Mouse (Mus musculus): ENCODE measurements around the gene Itih4. TPM values are rescaled to one million over a fixed set of nuclear protein-coding genes. Genes with fewer than 3 reads are reported as not detected.

The Itih4 gene
- polyA plus RNA-seq, 1 experiment: 0.04 TPM

DNA sequence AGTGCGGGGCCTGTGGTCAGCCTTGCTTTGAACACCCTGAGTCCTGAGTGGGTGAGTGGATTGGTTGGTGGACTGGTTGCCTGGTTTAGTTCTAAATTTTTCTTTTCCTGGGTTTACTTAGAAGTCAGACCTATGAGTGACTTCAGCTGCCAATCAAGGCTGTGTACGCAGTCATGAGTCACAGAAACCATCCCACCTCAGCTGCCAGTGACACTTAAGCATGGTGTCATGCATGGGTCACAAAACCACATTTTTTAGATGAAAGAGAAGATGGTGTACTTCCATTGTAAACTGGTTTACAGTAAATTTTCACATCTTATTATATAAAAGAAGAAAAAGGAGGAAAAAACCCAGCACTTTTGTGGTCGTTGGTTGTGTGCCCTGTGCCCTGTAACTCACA, 8.4 kb upstream of the Itih4 start:
- Histone ChIP-seq H3K9me3 (no peaks in the 10 kb centered on the region), H3K36me3 (replicated peaks; ENCODE audit: low read length) (peaks cover 42% of the 10 kb centered on the region), H3K4me1 (peaks cover 84% of the 10 kb centered on the region), H3K27me3 (replicated peaks) (peaks cover 4% of the 10 kb centered on the region), H3K4me3 (replicated peaks) (no peak overlapping the region)
- no peak for TF ChIP-seq FLI1 (IDR thresholded peaks at IDR 0.05; ENCODE audit: low read length)
- no peak for TF ChIP-seq GATA1 (IDR thresholded peaks at IDR 0.05; ENCODE audit: borderline replicate concordance, low read length)

DNA sequence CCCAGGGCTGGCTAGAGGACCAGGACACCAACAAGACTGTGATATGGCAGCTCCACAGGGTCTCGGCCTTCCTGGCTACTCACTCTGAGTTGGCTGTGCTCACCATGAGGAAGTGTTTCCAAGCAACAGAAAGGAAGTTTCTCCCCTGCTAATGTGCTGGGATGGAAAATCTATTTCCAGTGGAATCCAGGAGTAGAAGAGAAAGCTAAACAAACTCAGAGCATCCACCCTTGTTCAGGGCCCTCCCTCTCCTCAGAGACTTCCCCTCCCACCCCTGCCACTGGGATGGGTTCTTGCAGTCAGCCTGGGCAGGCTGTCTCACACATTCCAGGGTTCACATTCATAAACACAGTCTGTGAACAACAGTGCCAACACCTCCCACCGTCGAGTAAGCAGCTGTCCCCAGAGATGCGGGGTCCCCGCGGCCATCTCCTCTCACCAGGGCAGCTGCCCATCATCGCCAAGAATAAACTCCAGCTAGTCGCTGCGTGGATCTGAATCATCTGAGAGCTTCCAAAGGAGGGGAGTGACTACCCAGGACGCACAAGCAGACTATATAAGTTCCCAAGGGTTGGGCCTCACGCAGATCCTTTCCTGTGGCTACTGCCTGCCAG, 7.2 kb upstream of the Itih4 start, which contains the start of gene Mustn1:
Gene Mustn1 (plus strand): TSS at position 243 of the 614 bp plus-strand sequence.
- Histone ChIP-seq H3K4me3 (replicated peaks) (no peak within 1 kb of the TSS), H3K9me3 (no peaks in the 10 kb centered on the region), H3K27me3 (replicated peaks) (peaks cover 5% of the 10 kb centered on the region), H3K36me3 (replicated peaks; ENCODE audit: low read length) (peaks cover 31% of the 10 kb centered on the region), H3K4me1 (peaks cover 75% of the 10 kb centered on the region)
- no peak for TF ChIP-seq FLI1 (IDR thresholded peaks at IDR 0.05; ENCODE audit: low read length)
- TF ChIP-seq GATA1 (IDR thresholded peaks at IDR 0.05; ENCODE audit: borderline replicate concordance, low read length): no peak

DNA sequence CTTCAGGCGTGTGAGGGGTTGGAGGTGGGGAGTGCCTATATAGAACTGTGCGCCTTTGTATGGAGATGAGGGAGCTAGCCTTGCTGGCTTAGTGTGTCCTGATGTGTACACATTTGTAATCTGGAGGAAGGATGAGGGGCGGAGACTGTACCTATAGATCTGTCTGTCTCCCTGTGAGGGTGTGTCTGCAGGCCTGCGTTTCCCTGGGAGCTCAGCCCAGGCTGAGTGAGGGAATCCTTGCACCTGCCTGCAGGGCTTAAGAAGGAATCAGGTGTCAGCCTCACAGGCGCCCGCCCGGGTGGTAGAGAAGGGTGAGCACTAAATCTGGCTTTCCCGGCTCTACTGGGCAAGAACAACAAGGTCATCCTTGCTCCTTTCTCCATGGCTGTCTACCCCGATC, 6.5 kb upstream of the Itih4 start:
- Histone ChIP-seq H3K4me1 (peaks cover 68% of the 10 kb centered on the region), H3K9me3 (no peaks in the 10 kb centered on the region), H3K27me3 (replicated peaks) (peaks cover 5% of the 10 kb centered on the region), H3K4me3 (replicated peaks) (no peak overlapping the region), H3K36me3 (replicated peaks; ENCODE audit: low read length) (peaks cover 24% of the 10 kb centered on the region)
- TF ChIP-seq FLI1 (IDR thresholded peaks at IDR 0.05; ENCODE audit: low read length) (no peak), GATA1 (IDR thresholded peaks at IDR 0.05; ENCODE audit: borderline replicate concordance, low read length) (no peak)

DNA sequence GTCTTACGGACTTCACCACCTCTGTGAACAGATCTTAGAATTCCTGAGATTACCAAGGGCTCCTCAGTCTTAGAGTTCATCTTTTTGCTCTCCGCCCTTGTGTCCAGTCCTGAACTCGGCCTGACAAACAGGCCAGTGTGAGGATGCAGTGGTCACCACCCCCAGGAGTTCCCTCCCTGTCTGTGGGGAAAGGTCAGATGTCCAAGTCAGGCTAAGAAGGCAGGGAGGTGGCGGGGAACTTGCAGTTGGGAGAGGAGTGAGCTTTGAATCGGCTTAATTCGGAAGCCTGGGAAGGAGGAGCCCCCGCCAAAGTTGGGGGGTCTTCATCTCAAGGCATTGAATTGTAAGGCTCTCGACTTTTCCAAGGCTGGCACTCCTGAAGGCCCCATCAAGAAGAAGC, 6.0 kb upstream of the Itih4 start:
- Histone ChIP-seq H3K27me3 (replicated peaks) (peaks cover 5% of the 10 kb centered on the region), H3K36me3 (replicated peaks; ENCODE audit: low read length) (peaks cover 22% of the 10 kb centered on the region), H3K4me3 (replicated peaks) (no peak overlapping the region), H3K9me3 (no peaks in the 10 kb centered on the region), H3K4me1 (peaks cover 65% of the 10 kb centered on the region)
- TF ChIP-seq FLI1 (IDR thresholded peaks at IDR 0.05; ENCODE audit: low read length) (no peak), GATA1 (IDR thresholded peaks at IDR 0.05; ENCODE audit: borderline replicate concordance, low read length) (no peak)

DNA sequence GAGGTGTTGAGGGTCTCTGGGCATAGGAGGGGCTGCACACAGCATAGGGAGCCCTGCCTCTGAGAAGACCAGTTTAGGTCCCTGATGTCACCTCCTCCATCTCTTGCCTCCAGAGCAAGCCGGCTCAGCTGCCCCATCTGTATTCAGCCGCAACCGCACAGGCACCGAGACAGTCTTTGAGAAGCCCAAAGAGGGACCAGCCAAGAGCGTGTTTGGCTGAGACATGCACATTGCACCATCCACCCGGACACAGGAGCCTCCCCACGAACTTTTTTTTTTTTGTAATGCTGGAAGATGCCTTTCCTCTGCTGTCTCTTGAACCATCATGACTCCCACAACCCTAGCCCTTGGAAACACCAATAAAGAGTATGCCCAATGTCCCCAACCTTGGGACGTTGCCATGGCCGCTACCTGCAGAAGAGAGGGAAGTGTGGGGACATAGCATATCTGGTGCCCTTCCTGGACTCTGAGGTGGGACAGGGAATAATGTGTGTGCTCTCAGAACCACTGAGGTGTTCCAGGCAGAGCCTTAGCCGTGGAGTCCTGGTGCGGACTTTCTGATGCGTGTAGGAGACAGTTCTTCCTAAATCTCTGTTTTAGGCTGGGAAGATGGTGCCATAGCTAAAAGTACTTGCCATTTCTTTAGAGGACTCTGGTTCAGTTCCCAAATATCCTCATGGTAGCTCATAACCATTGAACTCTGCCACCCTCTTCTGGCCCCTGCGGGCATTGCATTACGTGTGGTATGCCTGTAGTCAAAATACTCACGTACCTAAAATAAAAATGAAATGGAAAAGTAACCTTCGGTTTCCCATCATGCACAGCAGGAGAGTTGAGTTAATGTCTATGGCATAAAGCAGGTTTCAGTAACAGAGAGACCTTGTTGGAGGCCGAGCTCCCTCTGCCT, 5.2 kb upstream of the Itih4 start:
- Histone ChIP-seq H3K4me3 (replicated peaks) (no peak overlapping the region), H3K4me1 (peaks cover 57% of the 10 kb centered on the region), H3K27me3 (replicated peaks) (peaks cover 9% of the 10 kb centered on the region), H3K9me3 (no peaks in the 10 kb centered on the region), H3K36me3 (replicated peaks; ENCODE audit: low read length) (peaks cover 14% of the 10 kb centered on the region)
- TF ChIP-seq GATA1 (IDR thresholded peaks at IDR 0.05; ENCODE audit: borderline replicate concordance, low read length) (no peak), FLI1 (IDR thresholded peaks at IDR 0.05; ENCODE audit: low read length) (no peak)

DNA sequence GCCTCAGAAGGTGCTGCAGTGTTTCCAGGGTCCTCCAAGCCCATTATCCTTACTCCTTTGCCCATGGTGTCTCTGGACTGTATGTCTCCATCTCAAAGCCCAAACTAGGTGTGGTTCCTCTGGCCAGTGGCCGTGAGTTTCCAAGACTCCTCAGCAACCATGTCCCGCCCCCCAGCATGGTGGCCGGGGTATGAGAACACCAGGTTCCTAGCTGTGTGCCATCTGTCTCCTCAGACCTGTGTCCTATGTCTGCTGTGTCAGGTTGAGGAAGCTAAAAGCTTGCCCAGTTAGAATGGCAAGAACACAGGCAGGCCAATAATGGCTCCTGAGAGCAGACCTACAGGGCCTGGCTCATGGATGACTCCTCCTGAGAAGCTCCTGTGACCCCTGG, 4.6 kb upstream of the Itih4 start:
- H3K36me3 ChIP-seq (replicated peaks; ENCODE audit: low read length): peaks cover 8% of the 10 kb centered on the region
- H3K4me3 ChIP-seq (replicated peaks): no peak overlapping the region
- H3K27me3 ChIP-seq (replicated peaks): peaks cover 15% of the 10 kb centered on the region
- no peaks in the 10 kb centered on the region for H3K9me3 ChIP-seq
- peaks cover 50% of the 10 kb centered on the region for H3K4me1 ChIP-seq
- TF ChIP-seq FLI1 (IDR thresholded peaks at IDR 0.05; ENCODE audit: low read length) (no peak), GATA1 (IDR thresholded peaks at IDR 0.05; ENCODE audit: borderline replicate concordance, low read length) (no peak)

DNA sequence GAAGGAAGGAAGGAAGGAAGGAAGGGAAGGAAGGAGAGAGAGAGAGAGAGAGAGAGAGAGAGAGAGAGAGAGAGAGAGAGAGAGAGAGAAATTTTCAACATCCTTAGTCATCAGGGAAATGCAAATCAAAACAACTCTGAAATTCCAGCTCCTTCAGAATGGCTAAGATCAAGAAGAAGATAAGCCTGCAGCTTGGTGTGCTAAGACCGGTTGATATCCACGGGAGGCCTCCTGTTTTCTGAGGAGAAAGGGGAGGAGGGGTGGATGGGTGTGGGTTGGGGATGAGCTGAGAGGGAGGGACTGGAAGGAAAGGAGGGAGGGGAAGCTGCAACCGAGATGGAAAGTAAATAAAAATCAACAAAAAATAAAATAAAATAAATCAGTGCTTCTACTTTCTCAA, 978 bp upstream of the Itih4 start:
- H3K36me3 ChIP-seq (replicated peaks; ENCODE audit: low read length): no peaks in the 10 kb centered on the region

DNA sequence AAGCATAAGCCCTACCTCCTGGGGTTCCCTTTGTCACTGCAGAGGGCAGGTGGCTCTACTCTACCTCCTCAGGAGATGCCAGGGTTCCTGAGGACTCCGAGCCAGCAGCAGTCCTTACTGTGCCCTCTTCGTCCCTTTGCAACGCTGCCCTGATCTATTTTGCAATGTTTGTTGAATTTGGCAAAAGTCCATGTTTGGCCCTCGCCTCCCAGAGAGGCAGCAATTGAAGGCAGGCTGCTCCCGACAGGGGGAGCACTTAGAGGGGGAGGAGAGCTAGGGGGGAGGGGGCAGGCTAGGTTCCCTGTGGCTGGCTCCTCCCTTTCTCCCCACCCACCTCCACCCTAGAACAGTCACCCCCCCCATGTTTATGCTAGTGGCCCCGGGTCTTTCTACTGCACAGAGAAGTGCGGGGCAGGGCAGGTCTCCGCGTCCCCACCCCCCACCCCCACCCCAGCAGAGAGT, 2.0 kb downstream of the Itih4 start:
- H3K36me3 ChIP-seq (replicated peaks; ENCODE audit: low read length): no peaks in the 10 kb centered on the region
- H3K4me3 ChIP-seq (replicated peaks): peak overlapping the region; percentile 51
- no peak for TF ChIP-seq FLI1 (IDR thresholded peaks at IDR 0.05; ENCODE audit: low read length)
- no peak for TF ChIP-seq GATA1 (IDR thresholded peaks at IDR 0.05; ENCODE audit: borderline replicate concordance, low read length)
- no peaks in the 10 kb centered on the region for H3K9me3 ChIP-seq
- peaks cover 59% of the 10 kb centered on the region for H3K27me3 ChIP-seq (replicated peaks)
- H3K4me1 ChIP-seq: peaks cover 19% of the 10 kb centered on the region

More for the DNA sequence above, 978 bp upstream of the Itih4 start:
- Histone ChIP-seq H3K9me3 (no peaks in the 10 kb centered on the region), H3K4me1 (peaks cover 39% of the 10 kb centered on the region), H3K4me3 (replicated peaks) (no peak overlapping the region), H3K27me3 (replicated peaks) (peaks cover 42% of the 10 kb centered on the region)
- TF ChIP-seq GATA1 (IDR thresholded peaks at IDR 0.05; ENCODE audit: borderline replicate concordance, low read length) (no peak), FLI1 (IDR thresholded peaks at IDR 0.05; ENCODE audit: low read length) (no peak)

DNA sequence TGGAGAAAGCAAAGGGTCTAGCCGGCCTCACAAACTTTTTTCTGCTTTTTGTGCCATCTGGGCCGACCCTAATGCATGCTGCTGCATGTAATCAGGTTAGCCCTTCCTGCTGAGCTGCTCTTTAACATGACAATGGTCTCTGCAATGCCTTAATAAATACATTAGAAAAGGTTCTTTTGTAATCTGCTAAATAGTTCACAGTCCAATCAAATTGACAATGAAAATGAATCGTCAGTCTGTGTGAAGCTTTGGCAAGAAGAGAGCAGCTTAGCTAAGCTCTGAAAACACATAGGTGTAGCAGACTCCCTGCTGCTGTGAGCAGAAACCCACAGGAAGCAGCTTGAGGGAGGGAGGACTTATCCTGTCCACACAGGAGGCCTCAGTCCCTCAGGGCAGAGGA, 13.7 kb downstream of the Itih4 start:
- peak overlapping the region; percentile 65 for H3K4me3 ChIP-seq (replicated peaks)
- TF ChIP-seq FLI1 (IDR thresholded peaks at IDR 0.05; ENCODE audit: low read length): no peak
- TF ChIP-seq GATA1 (IDR thresholded peaks at IDR 0.05; ENCODE audit: borderline replicate concordance, low read length): no peak
- H3K4me1 ChIP-seq: peaks cover 61% of the 10 kb centered on the region
- peaks cover 11% of the 10 kb centered on the region for H3K27me3 ChIP-seq (replicated peaks)
- H3K36me3 ChIP-seq (replicated peaks; ENCODE audit: low read length): no peaks in the 10 kb centered on the region
- H3K9me3 ChIP-seq: peaks cover 8% of the 10 kb centered on the region

DNA sequence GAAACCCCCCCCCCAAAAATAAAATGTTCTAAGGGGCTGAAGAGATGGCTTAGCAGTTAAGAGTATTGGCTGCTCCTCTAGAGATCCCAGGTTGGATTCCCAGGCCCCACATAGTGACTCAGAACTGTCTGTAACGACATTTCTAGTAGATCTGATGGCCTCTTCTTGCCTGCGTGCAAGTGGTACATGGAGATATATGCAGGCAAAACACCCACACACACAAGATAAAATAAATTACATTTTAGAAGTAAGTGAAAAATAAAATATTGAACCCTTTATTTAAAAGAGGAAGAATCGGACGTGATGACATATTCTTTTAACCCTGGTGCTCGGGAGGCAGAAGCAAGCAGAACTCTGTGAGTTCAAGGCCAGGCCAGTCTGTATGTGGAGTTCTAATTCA, 16.4 kb downstream of the Itih4 start:
- TF ChIP-seq GATA1 (IDR thresholded peaks at IDR 0.05; ENCODE audit: borderline replicate concordance, low read length) (no peak), FLI1 (IDR thresholded peaks at IDR 0.05; ENCODE audit: low read length) (no peak)

More for the DNA sequence above, 16.4 kb downstream of the Itih4 start:
- peaks cover 8% of the 10 kb centered on the region for H3K9me3 ChIP-seq
- H3K4me3 ChIP-seq (replicated peaks): no peak overlapping the region
- H3K4me1 ChIP-seq: peaks cover 53% of the 10 kb centered on the region
- H3K36me3 ChIP-seq (replicated peaks; ENCODE audit: low read length): no peaks in the 10 kb centered on the region
- peaks cover 5% of the 10 kb centered on the region for H3K27me3 ChIP-seq (replicated peaks)

All from megakaryocyte, embryonic 14.5 days (primary cell).